ENCODE assay signal across 11 mouse cellular contexts in genomic region chr2:76101889-76102602, GRCm38 (mm10).
DNase-seq lines count a peak whose midpoint lies in the region; ATAC-seq lines count a peak whose summit lies in the region.
"Had no signal": no experiment of that assay in that cellular context is flagged by ENCODE, and none has a peak within 500 bp of the region (broad histone marks: within the 10 kb centered on the region; RNA-seq: fewer than 3 reads in every experiment).

No protein-coding gene starts in this region.

- H3K27me3 ChIP-seq in kidney, embryonic 15.5 days: no peaks in the 10 kb centered on the region
- H3K27me3 ChIP-seq: forebrain, embryonic 12.5 days had no signal

- peak overlapping the region; percentile 34 for H3K27ac ChIP-seq in kidney, embryonic 15.5 days
- H3K27ac ChIP-seq: forebrain, embryonic 12.5 days; macrophage had no signal

- no peaks in the 10 kb centered on the region for H3K36me3 ChIP-seq in kidney, embryonic 15.5 days
- H3K36me3 ChIP-seq: forebrain, embryonic 12.5 days had no signal

- H3K9me3 ChIP-seq in kidney, embryonic 15.5 days (replicated peaks): no peaks in the 10 kb centered on the region
- H3K9me3 ChIP-seq: forebrain, embryonic 12.5 days had no signal

- H3K4me2 ChIP-seq in kidney, embryonic 15.5 days: no peak overlapping the region
- H3K4me2 ChIP-seq: forebrain, embryonic 12.5 days had no signal

- no peak overlapping the region for H3K9ac ChIP-seq in kidney, embryonic 15.5 days
- H3K9ac ChIP-seq: forebrain, embryonic 12.5 days had no signal

- H3K4me3 ChIP-seq in kidney, embryonic 15.5 days (replicated peaks): no peak overlapping the region
- H3K4me3 ChIP-seq: forebrain, embryonic 12.5 days had no signal

- no peak for DNase-seq in kidney, postnatal 14 days
- DNase-seq in NIH3T3 (ENCODE audit: low read depth): peak; percentile 31
- DNase-seq in embryo, embryonic 11 days: peak; percentile 76
- peak; percentile 55 for DNase-seq in lung, postnatal 10 days
- no peak for DNase-seq in ovary, adult 18-20 months (ENCODE audit: low spot score)
- no peak for DNase-seq in right cerebral cortex, postnatal 36 days (ENCODE audit: low spot score in 2 of 2)
- DNase-seq: right cerebral cortex, postnatal 25 days had no signal

- ATAC-seq in kidney, embryonic 15.5 days (replicated peaks; ENCODE audit: low FRiP score): no peak
- ATAC-seq: activated CD4-positive, CD25-positive, alpha-beta regulatory T cell, adult 4 months had no signal

- WGBS in kidney, embryonic 15.5 days: 18% methylated on average over 14 of the region's 14 CpGs

- peaks cover 50% of the 10 kb centered on the region for H3K4me1 ChIP-seq in kidney, embryonic 15.5 days

Comparison
In these comparisons a context has a peak if more than half of its experiments do, and no peak if none do; other contexts are left out.
1. DNase-seq: peak in NIH3T3 (single experiment), embryo, embryonic 11 days (single experiment) and lung, postnatal 10 days (single experiment); none in kidney, postnatal 14 days (single experiment), ovary, adult 18-20 months (single experiment) and right cerebral cortex, postnatal 36 days (0 of 2).